Mouse (Mus musculus) gastrocnemius, postnatal 25 days (tissue): ENCODE measurements around the gene Gm44503. TPM values are rescaled to one million over a fixed set of nuclear protein-coding genes. Genes with fewer than 3 reads are reported as not detected.
A peak's percentile ranks its signal among the peaks of the same experiment; 100 is the strongest.

ENCODE experiments used
- DNase-seq: peaks from one replicate; pipeline ENCODE4 v3.0.0; 2022
- total RNA-seq, 2 experiments: library from RNA; stranded (reverse); gene quantifications; 1 replicate in 1 of 2; 2 replicates in 1 of 2; pipeline ENCODE4 v1.2.3; 2021

Gm44503 gene
- total RNA-seq, 2 experiments from 2014 or later: not detected

GRCm38 (mm10) chr9:72974734-72975133 is 16.1 kb downstream of the Gm44503 start:
- no peak for DNase-seq

GRCm38 (mm10) chr9:72975242-72975641 is 16.6 kb downstream of the Gm44503 start:
- no peak for DNase-seq

GRCm38 (mm10) chr9:72983066-72983465 is 24.4 kb downstream of the Gm44503 start:
- DNase-seq: no peak

GRCm38 (mm10) chr9:72985250-72986220 is 26.9 kb downstream of the Gm44503 start, which contains the start of the genes Ccpg1os and Ccpg1:
Gene Ccpg1os, minus strand, starts transcription at chr9:72985382.
Gene Ccpg1, plus strand, starts transcription at chr9:72985429.
- peak; percentile 98 for DNase-seq

- no peak for DNase-seq
Observed at GRCm38 (mm10) chr9:72987703-72988102, 29.1 kb downstream of the Gm44503 start.

- no peak for DNase-seq
Observed at GRCm38 (mm10) chr9:72988706-72989105, 30.1 kb downstream of the Gm44503 start.

- DNase-seq: no peak
Observed at GRCm38 (mm10) chr9:72991420-72991819, 32.8 kb downstream of the Gm44503 start.

GRCm38 (mm10) chr9:72992576-72992975 is 33.9 kb downstream of the Gm44503 start:
- no peak for DNase-seq

- DNase-seq: no peak
Observed at GRCm38 (mm10) chr9:72996167-72996566, 37.5 kb downstream of the Gm44503 start.

- no peak for DNase-seq
Observed at GRCm38 (mm10) chr9:72996806-72997205, 38.2 kb downstream of the Gm44503 start.

GRCm38 (mm10) chr9:73000487-73000886 is 41.8 kb downstream of the Gm44503 start:
- DNase-seq: no peak

- DNase-seq: no peak
Observed at GRCm38 (mm10) chr9:73001314-73002011, 42.8 kb downstream of the Gm44503 start.

GRCm38 (mm10) chr9:73002177-73002576 is 43.5 kb downstream of the Gm44503 start:
- DNase-seq: no peak

- DNase-seq: no peak
Observed at GRCm38 (mm10) chr9:73004076-73004475, 45.4 kb downstream of the Gm44503 start.

- DNase-seq: no peak
Observed at GRCm38 (mm10) chr9:73005106-73005505, 46.5 kb downstream of the Gm44503 start.

GRCm38 (mm10) chr9:73006175-73006574 is 47.5 kb downstream of the Gm44503 start:
- no peak for DNase-seq

- DNase-seq: no peak
Observed at GRCm38 (mm10) chr9:73008384-73008783, 49.7 kb downstream of the Gm44503 start.

- no peak for DNase-seq
Observed at GRCm38 (mm10) chr9:73012629-73013028, 54.0 kb downstream of the Gm44503 start.

- no peak for DNase-seq
Observed at GRCm38 (mm10) chr9:73014724-73015123, 56.1 kb downstream of the Gm44503 start.

GRCm38 (mm10) chr9:73019841-73020240 is 61.2 kb downstream of the Gm44503 start:
- DNase-seq: no peak

- DNase-seq: no peak
Observed at GRCm38 (mm10) chr9:73020566-73021097, 62.0 kb downstream of the Gm44503 start.

GRCm38 (mm10) chr9:73025818-73026636 is 67.4 kb downstream of the Gm44503 start:
- DNase-seq: no peak
